Mouse (Mus musculus) megakaryocyte, embryonic 14.5 days (primary cell): ENCODE data around the gene Scamp4. TPM values are rescaled to one million over a fixed set of nuclear protein-coding genes. Genes with fewer than 3 reads are reported as not detected.

ENCODE experiments used
- H3K27me3 ChIP-seq: replicated peaks from 2 replicates; pipeline ENCODE3; 2012; ENCODE audit warnings: inconsistent platforms
- H3K36me3 ChIP-seq: replicated peaks from 2 replicates; pipeline ENCODE3; 2012; ENCODE audit warnings: low read length, inconsistent platforms, mixed read lengths
- H3K4me1 ChIP-seq: 2 replicates; pipeline ENCODE4 v1.6.1; 2012; ENCODE audit warnings: inconsistent platforms
- H3K4me3 ChIP-seq: replicated peaks from 2 replicates; pipeline ENCODE3; 2012; ENCODE audit warnings: moderate library complexity, mild to moderate bottlenecking, inconsistent platforms
- H3K9me3 ChIP-seq: 2 replicates; pipeline ENCODE4 v1.6.1; 2012; ENCODE audit warnings: inconsistent platforms
- FLI1 ChIP-seq: IDR thresholded peaks from 2 replicates; pipeline ENCODE4 v1.6.1; 2012; ENCODE audit warnings: low read length, inconsistent platforms, mixed read lengths
- GATA1 ChIP-seq: IDR thresholded peaks from 3 replicates; pipeline ENCODE4 v1.6.1; 2012; ENCODE audit warnings: mixed read lengths, low read length, inconsistent platforms, borderline replicate concordance
- polyA plus RNA-seq: library from polyadenylated mRNA; stranded (reverse); fragments of >175 nt; gene quantifications from 2 replicates; pipeline ENCODE4 v1.2.3, GENCODE M21; 2012; ENCODE audit warnings: low replicate concordance; ENCODE audit not compliant: insufficient read depth

Gene Scamp4
- polyA plus RNA-seq, 1 experiment: 31.4 TPM

GRCm38 (mm10) chr10:80620796-80621689 is 18.4 kb downstream of the Scamp4 start:
- H3K4me1 ChIP-seq: peaks cover 75% of the 10 kb centered on the region
- peak overlapping the region; percentile 100 for H3K4me3 ChIP-seq
- no peak for TF ChIP-seq FLI1
- TF ChIP-seq GATA1: no peak
- H3K27me3 ChIP-seq: no peaks in the 10 kb centered on the region
- H3K36me3 ChIP-seq: peaks cover 29% of the 10 kb centered on the region
- H3K9me3 ChIP-seq: no peaks in the 10 kb centered on the region

- Histone ChIP-seq H3K27me3 (no peaks in the 10 kb centered on the region), H3K9me3 (no peaks in the 10 kb centered on the region), H3K4me3 (peak overlapping the region; percentile 100), H3K4me1 (peaks cover 75% of the 10 kb centered on the region), H3K36me3 (peaks cover 30% of the 10 kb centered on the region)
- TF ChIP-seq GATA1 (no peak), FLI1 (no peak)
Observed at GRCm38 (mm10) chr10:80621690-80621939, 18.9 kb downstream of the Scamp4 start.

- Histone ChIP-seq H3K36me3 (peaks cover 30% of the 10 kb centered on the region), H3K4me1 (peaks cover 78% of the 10 kb centered on the region), H3K4me3 (peak overlapping the region; percentile 100), H3K27me3 (no peaks in the 10 kb centered on the region), H3K9me3 (no peaks in the 10 kb centered on the region)
- TF ChIP-seq FLI1 (no peak), GATA1 (no peak)
Observed at GRCm38 (mm10) chr10:80621940-80622660, 19.4 kb downstream of the Scamp4 start.

GRCm38 (mm10) chr10:80622661-80623456 is 20.2 kb downstream of the Scamp4 start, which contains the start of gene Csnk1g2:
Csnk1g2 (plus strand) TSS chr10:80622838.
- no peaks in the 10 kb centered on the region for H3K27me3 ChIP-seq
- no peaks in the 10 kb centered on the region for H3K9me3 ChIP-seq
- peak within 1 kb of the TSS; percentile 100 for H3K4me3 ChIP-seq
- TF ChIP-seq GATA1 (no peak), FLI1 (peak; percentile 46; the same call in 1 of the 2 replicates)
- H3K36me3 ChIP-seq: peaks cover 35% of the 10 kb centered on the region
- peaks cover 80% of the 10 kb centered on the region for H3K4me1 ChIP-seq

GRCm38 (mm10) chr10:80623457-80624191 is 21.0 kb downstream of the Scamp4 start:
- TF ChIP-seq GATA1: no peak
- no peak; the same call in 1 of the 2 replicates for TF ChIP-seq FLI1

GRCm38 (mm10) chr10:80625764-80626163 is 23.1 kb downstream of the Scamp4 start:
- Histone ChIP-seq H3K4me3 (peak overlapping the region; percentile 100), H3K4me1 (peaks cover 86% of the 10 kb centered on the region), H3K9me3 (no peaks in the 10 kb centered on the region), H3K27me3 (no peaks in the 10 kb centered on the region), H3K36me3 (peaks cover 64% of the 10 kb centered on the region)
- no peak for TF ChIP-seq GATA1
- no peak for TF ChIP-seq FLI1

More at GRCm38 (mm10) chr10:80623457-80624191, 21.0 kb downstream of the Scamp4 start:
- H3K9me3 ChIP-seq: no peaks in the 10 kb centered on the region
- peak overlapping the region; percentile 100 for H3K4me3 ChIP-seq
- peaks cover 43% of the 10 kb centered on the region for H3K36me3 ChIP-seq
- peaks cover 80% of the 10 kb centered on the region for H3K4me1 ChIP-seq
- no peaks in the 10 kb centered on the region for H3K27me3 ChIP-seq

GRCm38 (mm10) chr10:80627685-80628084 is 25.0 kb downstream of the Scamp4 start:
- H3K9me3 ChIP-seq: no peaks in the 10 kb centered on the region
- TF ChIP-seq FLI1 (no peak), GATA1 (no peak)
- H3K36me3 ChIP-seq: peaks cover 84% of the 10 kb centered on the region
- H3K27me3 ChIP-seq: no peaks in the 10 kb centered on the region
- H3K4me1 ChIP-seq: peaks cover 96% of the 10 kb centered on the region
- peak overlapping the region; percentile 44 for H3K4me3 ChIP-seq

- H3K4me1 ChIP-seq: peaks cover 95% of the 10 kb centered on the region
- H3K4me3 ChIP-seq: peak overlapping the region; percentile 54
- H3K27me3 ChIP-seq: no peaks in the 10 kb centered on the region
- TF ChIP-seq FLI1 (no peak), GATA1 (no peak)
- no peaks in the 10 kb centered on the region for H3K9me3 ChIP-seq
- peaks cover 93% of the 10 kb centered on the region for H3K36me3 ChIP-seq
Observed at GRCm38 (mm10) chr10:80628925-80629324, 26.3 kb downstream of the Scamp4 start.

- Histone ChIP-seq H3K36me3 (peaks cover 98% of the 10 kb centered on the region), H3K27me3 (no peaks in the 10 kb centered on the region), H3K4me3 (no peak overlapping the region), H3K9me3 (no peaks in the 10 kb centered on the region), H3K4me1 (peaks cover 43% of the 10 kb centered on the region)
- TF ChIP-seq FLI1 (no peak), GATA1 (no peak)
Observed at GRCm38 (mm10) chr10:80635345-80635744, 32.7 kb downstream of the Scamp4 start.
